Mouse (Mus musculus) monocyte, adult 5-6 weeks (primary cell): ENCODE data around the gene CN725425. TPM values are rescaled to one million over a fixed set of nuclear protein-coding genes. Genes with fewer than 3 reads are reported as not detected.
A peak's percentile ranks its signal among the peaks of the same experiment; 100 is the strongest.

Experiments used
- ATAC-seq: fragments of 153-309, 156-312 bp; replicated peaks from 2 replicates; pipeline ENCODE4 v1.8.0; 2017; ENCODE audit warnings: mild to moderate bottlenecking; ENCODE audit not compliant: low TSS enrichment, insufficient number of reproducible peaks, severe bottlenecking, poor library complexity, low FRiP score
- total RNA-seq: library from RNA; stranded (forward); fragments of 200-1000, 200-491, 200-594 nt; gene quantifications from 3 replicates; pipeline ENCODE4 v1.2.3, GENCODE M21; 2017

CN725425 gene
- total RNA-seq, 1 experiment from 2014 or later = not detected

DNA sequence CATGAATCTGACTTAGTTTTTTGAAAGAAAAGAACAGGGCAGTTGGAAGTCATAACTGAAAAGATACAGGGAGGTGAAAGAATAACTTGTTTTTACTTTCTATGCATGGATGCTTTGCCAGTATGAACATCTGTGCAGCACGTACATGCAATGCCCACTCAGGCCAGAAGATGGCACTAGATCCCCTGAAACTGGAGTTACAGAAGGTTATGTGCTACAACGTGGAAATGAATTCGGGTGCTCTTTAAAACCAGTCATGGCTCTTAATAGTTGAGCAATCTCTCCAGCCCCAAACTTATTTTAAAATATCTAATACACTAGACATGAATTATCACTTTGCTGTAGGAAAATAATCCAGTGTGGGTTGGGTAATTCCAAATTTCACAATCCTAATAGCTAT is 102.1 kb downstream of the CN725425 start:
- ATAC-seq = 0 out of 2 replicates have a peak, but pooled peaks have one; percentile 71

DNA sequence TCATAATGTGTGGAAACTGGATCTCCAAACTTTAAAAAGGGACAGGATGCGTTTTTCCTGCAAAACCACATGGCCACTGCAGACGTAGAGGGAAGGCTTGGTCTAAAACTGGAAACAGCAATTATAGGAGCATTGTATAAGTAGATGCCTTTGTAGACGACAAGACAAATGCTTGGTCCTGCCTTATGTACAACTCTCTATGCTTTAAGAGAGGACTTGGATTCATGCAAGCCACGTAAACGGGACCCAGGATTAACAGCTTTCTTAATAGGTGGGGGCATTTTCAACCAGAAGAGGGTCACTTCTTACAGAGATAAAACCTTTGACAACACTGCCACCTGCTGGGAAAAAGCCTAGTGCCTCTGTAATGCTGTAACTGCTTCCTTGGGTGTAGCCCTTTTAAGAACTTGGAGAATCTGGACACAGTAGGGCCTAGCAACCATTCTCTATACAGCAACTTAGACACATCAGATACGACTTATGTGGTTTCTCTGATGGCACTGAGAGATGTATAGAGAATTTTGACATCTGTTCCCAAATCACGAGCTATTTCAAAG is 105.1 kb downstream of the CN725425 start:
- no peak for ATAC-seq

Other genes with a start within 250 kb of the CN725425 start
- not detected in 3 replicates for gene Kif21a, start 149.5 kb upstream of the CN725425 start, total RNA-seq
- 23.4 to 36.4 TPM (median 32.9 TPM) in 3 replicates for gene Abcd2, start 7.7 kb upstream of the CN725425 start, total RNA-seq